Mouse (Mus musculus) lung, postnatal 10 days (tissue): Measurements from ENCODE around the gene Ms4a15.
A peak's percentile ranks its signal among the peaks of the same experiment; 100 is the strongest.

Experiments
- DNase-seq: peaks from one replicate; pipeline ENCODE4 v3.0.0; 2021

Gene Ms4a15

GRCm38 (mm10) chr19:10959085-10959977 lies 33.7 kb downstream of the Ms4a15 start:
- peak; percentile 78 for DNase-seq

GRCm38 (mm10) chr19:10952021-10952939 lies 40.8 kb downstream of the Ms4a15 start:
- peak; percentile 74 for DNase-seq

- DNase-seq = peak; percentile 13
Observed at GRCm38 (mm10) chr19:10949558-10949957, 43.5 kb downstream of the Ms4a15 start.

GRCm38 (mm10) chr19:10949112-10949511 lies 43.9 kb downstream of the Ms4a15 start, which contains the start of gene Ccdc86:
Ccdc86 (minus strand) TSS chr19:10949266.
- DNase-seq = peak; percentile 99

- DNase-seq = peak; percentile 8
Observed at GRCm38 (mm10) chr19:10948416-10948815, 44.6 kb downstream of the Ms4a15 start.

GRCm38 (mm10) chr19:10947219-10947618 lies 45.8 kb downstream of the Ms4a15 start:
- DNase-seq = no peak

GRCm38 (mm10) chr19:10946506-10946905 lies 46.5 kb downstream of the Ms4a15 start:
- DNase-seq = no peak

- no peak for DNase-seq
Observed at GRCm38 (mm10) chr19:10943955-10944354, 49.1 kb downstream of the Ms4a15 start.

GRCm38 (mm10) chr19:10940801-10941457 lies 52.1 kb downstream of the Ms4a15 start:
- no peak for DNase-seq

GRCm38 (mm10) chr19:10940097-10940800 lies 52.8 kb downstream of the Ms4a15 start:
- peak; percentile 78 for DNase-seq

- no peak for DNase-seq
Observed at GRCm38 (mm10) chr19:10938771-10939170, 54.3 kb downstream of the Ms4a15 start.

- peak; percentile 40 for DNase-seq
Observed at GRCm38 (mm10) chr19:10937110-10937563, 55.9 kb downstream of the Ms4a15 start, which contains the start of gene Ptgdr2. Ptgdr2 (plus strand) TSS chr19:10937160.

- no peak for DNase-seq
Observed at GRCm38 (mm10) chr19:10936077-10936476, 57.0 kb downstream of the Ms4a15 start.

GRCm38 (mm10) chr19:10935029-10935428 lies 58.0 kb downstream of the Ms4a15 start:
- DNase-seq = no peak

GRCm38 (mm10) chr19:10930641-10931040 lies 62.4 kb downstream of the Ms4a15 start:
- DNase-seq = no peak
